Mouse (Mus musculus) lung, adult 2 months (tissue): ENCODE data around the gene Parvb.

ENCODE experiments used
- CTCF ChIP-seq: fragments of 200-500 bp; IDR thresholded peaks from 2 replicates; pipeline ENCODE4 v1.5.1; 2011; ENCODE audit warnings: mild to moderate bottlenecking, low read length, control low read depth; ENCODE audit not compliant: insufficient read depth
- POLR2A ChIP-seq: fragments of 200-500 bp; IDR thresholded peaks from 2 replicates; pipeline ENCODE4 v1.6.1; 2011; ENCODE audit warnings: low read depth, mild to moderate bottlenecking, control low read depth, low read length, borderline replicate concordance; ENCODE audit errors: extremely low read depth

- TF ChIP-seq POLR2A (no peak), CTCF (no peak)
Observed at GRCm38 (mm10) chr15:84297454-84297853, 65.6 kb downstream of the Parvb start.
